Mouse (Mus musculus) urinary bladder, postnatal 36 days (tissue): Measurements from ENCODE around the gene Tgfbr3.
A peak's percentile ranks its signal among the peaks of the same experiment; 100 is the strongest.
"Not testable (repeated sequence)": the region's sequence is repeated elsewhere in the genome, so short reads cannot be mapped to it uniquely, and the experiment has no call there.

Experiments used
- DNase-seq, 2 experiments: peaks; one replicate each; pipeline ENCODE4 v3.0.0; 2022; ENCODE audit warnings: low spot score in 2 of 2, mixed read lengths in 1 of 2

The Tgfbr3 gene

DNA sequence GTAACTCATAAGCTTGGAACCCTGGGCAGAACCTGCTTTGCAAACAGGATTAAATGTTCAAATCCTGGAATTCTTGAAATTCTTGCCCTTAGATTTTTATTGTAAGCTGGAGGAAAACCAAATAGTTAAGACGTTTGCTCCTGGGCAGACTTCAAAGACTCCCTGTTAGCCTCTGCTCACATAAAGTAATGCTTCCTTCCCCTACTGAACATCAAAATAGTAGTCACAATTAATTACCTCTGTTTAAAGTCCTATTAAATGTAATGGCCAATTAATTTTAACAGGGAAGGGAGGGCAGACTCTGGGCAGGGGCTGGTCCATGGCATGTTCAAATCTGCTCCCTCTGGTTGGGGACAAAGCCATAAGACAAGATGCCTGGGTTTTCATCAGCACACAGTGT, 49.2 kb downstream of the Tgfbr3 start:
- no peak for DNase-seq

- DNase-seq = peak in 1 of 2 experiments; percentile 33
Observed at GRCm38 (mm10) chr5:107237971-107238426, 51.4 kb downstream of the Tgfbr3 start.

DNA sequence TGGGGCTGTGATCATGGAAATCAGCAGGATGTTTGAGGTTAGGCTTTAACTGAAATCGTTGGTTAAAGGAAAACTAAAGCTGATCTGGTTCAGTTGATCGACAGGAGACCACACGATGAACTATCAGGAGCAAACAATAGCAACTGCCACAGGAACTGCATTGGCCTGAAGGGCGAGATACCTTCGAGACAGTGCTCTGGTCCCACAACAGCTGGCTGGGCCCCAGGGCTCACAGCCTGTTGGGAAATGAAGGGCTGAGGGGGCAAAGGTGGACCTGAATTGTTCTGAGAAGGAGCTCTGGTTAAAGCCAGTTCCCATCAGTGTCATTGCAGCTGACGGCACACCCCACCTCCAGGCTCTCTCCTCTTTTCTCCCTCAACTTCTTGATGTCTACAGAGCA, 52.5 kb downstream of the Tgfbr3 start:
- DNase-seq = no peak

GRCm38 (mm10) chr5:107236039-107236438, 53.4 kb downstream of the Tgfbr3 start:
- no peak for DNase-seq

- DNase-seq = peak in 1 of 2 experiments; percentile 54
Observed at GRCm38 (mm10) chr5:107233366-107234354, 55.8 kb downstream of the Tgfbr3 start.

DNA sequence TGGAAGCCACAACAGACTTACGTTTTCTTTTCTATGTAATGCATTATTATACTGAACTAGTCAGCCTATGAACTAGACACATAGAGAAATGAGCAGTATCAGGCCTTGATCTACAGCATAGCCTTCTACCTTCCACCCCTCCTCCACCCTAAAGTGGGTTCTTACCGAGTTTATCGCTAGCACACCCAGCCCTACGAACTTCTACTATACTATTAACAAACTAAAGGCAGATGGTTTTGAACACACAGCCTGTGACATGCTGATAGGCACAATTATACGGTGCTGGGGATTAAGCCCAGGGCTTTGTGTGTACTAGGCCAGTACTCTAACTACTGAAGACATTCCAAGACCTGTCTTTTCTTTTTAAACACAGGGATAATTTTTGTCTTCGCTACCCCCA, 59.2 kb downstream of the Tgfbr3 start:
- no peak for DNase-seq

DNA sequence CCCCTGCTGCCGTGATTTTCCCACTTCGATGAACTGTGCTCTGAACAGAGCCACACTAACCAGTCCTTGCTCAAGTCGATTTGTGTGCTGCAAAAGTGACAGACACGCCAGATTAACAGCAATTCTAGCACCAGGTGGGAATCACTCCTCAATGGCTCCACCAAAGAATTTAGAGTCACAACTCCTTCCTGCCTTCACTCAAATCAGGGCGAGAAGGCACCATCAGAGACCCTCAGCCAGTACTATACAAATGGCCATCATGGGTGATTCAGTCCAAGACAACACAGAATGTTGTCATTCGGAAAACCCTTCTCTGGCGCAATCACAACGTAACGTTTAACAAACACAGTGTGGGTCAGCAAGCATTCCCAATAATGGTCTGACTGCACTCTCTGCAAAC, 60.4 kb downstream of the Tgfbr3 start:
- no peak for DNase-seq

GRCm38 (mm10) chr5:107227580-107227979, 61.8 kb downstream of the Tgfbr3 start:
- no peak for DNase-seq

DNA sequence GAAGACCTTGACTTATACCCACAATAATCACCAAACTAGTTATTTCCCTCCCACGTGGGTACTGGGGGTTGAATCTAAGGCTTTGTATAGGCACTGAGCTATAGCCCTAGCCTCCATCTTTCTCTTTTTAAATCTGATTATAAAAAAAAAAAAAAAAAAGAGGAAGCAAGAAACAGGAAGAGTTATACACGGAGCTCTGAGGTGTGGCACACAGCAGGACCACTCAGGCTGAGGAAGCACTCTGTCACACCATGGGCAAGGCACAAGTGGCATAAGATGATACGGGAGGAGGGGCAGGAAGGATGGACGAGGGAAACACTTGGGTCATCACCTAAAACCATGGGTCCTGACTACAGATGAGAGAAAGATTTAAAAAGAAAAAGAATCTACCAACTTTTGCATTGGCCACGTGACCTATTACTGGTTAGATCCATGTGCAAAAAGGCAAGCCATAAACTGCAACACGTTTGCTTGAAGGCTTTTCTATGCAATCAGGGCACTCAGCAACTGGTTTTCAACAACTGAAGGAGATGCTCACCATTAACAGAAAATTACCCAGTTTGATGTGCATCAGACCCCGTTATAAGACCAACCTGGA, 64.5 kb downstream of the Tgfbr3 start:
- DNase-seq = no peak

GRCm38 (mm10) chr5:107224151-107224550, 65.3 kb downstream of the Tgfbr3 start:
- no peak for DNase-seq

- DNase-seq = not testable (repeated sequence)
Observed at GRCm38 (mm10) chr5:107223483-107223882, 65.9 kb downstream of the Tgfbr3 start.

DNA sequence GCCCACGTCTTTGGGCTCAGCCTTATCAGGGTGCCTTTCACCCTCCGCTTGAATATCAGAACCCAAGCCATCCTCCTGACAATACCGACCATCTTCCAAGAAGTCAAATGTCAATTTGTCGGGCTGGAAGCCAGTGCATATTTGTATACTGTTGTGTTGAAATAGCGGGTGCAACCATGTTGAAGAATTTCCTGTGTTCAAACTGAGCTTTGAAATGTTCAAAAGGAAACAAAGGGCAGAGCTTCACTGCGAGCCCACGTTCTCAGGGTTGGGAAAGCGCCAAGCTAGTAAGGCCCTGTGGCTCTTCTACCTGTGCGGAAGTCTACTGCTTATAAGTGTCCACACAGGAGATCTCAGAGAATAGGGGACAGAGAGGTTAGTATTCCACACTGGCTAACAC, 66.4 kb downstream of the Tgfbr3 start:
- no peak for DNase-seq

DNA sequence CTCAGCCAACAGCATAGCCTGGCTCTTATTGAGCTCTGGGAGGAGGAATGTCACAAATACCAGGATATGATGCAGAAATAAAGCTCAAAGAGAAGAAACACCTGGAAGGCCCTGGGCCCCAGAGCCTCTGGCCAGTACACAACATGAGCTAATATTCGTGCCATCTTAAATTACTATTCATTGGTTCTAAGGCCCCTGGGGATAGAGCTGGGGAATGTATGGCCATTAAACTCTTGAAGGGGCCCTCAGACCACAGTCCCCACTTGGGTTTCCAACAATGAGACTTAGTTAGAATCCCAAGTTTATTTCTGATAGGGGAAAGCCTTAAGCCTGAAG, 66.8 kb downstream of the Tgfbr3 start:
- no peak for DNase-seq

DNA sequence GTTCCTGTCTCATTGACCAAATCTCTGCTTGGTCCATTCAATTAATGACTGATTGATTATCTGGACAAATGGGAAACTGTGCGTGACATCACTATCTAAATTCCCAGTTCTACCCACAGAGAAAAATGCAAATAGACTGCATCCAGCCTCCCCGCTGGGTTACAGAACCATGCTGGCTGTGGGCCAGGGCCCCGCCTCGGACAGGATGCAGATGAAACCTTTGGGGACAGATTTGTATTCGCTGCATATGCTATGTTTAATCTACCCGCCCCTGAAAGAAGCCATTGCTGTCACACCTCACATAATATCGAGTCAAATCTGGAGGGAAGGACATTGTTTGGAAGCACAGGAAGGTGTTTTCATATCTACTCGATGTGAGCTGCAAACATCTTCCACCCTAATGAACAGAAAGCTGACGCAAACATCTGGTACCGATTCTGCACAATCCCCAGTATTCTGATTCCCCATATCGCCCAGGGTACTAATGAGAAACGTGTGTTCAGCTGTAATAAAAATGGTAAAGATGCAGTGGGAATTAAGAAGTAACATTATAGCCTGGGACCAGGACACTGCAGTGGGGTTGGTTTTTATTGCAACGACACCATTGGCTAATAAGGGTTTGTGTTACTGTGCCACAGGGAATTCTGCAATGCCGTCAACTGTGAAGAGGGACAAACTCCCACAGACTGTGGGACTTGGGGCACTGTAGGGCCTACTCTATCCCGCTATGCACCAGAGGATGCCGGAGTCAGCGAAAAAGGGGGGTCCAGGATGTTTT, 67.3 kb downstream of the Tgfbr3 start:
- DNase-seq = peak in 1 of 2 experiments; percentile 43

DNA sequence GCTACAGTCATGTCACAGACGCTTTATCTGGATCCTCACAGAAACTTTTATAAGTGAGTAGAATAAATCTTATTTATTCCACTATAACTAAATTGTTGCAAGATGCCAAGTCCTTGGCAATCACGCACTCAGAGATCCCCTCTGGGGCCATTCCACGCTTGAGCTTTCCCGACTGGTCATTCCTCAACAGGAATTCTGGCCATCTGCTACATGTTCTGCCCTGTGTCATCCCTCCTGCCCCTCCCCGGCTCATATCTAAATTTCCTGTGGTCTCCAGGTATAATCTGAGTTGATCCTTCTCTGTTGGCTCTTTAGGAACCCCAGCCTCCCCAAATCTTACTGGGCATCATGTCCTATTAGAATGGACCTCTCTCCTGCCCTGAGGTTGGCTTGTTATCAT, 68.5 kb downstream of the Tgfbr3 start:
- no peak for DNase-seq

- no peak for DNase-seq
Observed at GRCm38 (mm10) chr5:107219883-107220282, 69.5 kb downstream of the Tgfbr3 start.

DNA sequence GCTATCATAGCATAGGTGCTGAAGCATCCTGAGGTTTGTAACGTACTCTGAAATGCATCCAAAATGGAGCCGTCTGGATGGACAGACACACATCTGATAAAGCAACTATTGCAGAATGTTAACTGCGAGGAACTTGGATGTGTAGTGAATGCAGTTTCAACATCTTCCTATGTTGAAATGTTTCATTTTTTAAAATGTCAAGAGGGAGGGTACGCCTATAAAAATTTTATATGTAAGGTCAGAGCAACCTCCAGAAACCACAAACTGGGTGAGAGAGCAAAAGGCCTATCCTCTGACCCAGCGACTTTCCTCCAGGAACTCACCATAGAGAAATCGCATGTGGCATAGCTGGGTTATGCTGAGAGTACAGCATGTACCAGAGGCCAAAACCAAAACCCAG, 70.1 kb downstream of the Tgfbr3 start:
- DNase-seq = no peak

GRCm38 (mm10) chr5:107218594-107218993, 70.8 kb downstream of the Tgfbr3 start:
- DNase-seq = no peak

DNA sequence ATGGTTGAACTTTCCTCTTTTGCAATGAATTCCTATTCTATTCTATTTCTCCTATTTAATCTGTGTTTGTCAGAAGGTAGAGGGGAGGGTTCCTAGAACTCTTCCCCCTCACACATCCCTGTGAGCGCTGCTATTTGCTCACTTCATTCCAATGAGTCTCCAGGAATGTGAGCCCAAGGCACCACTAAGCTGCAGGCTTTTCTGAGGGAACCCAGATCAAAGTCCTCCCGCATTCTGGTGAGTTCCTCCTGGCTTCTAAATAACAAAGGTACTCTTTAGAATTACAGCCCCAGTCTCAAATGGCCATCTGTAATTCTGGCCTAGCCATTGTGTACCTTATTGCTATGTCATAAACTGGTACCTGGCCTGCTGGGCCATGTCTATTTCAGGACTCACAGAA, 72.3 kb downstream of the Tgfbr3 start:
- DNase-seq = no peak

- no peak for DNase-seq
Observed at GRCm38 (mm10) chr5:107213373-107214132, 75.9 kb downstream of the Tgfbr3 start.

- peak; percentile 48 to 71 for DNase-seq
Observed at GRCm38 (mm10) chr5:107211830-107212370, 77.5 kb downstream of the Tgfbr3 start.
